Mouse (Mus musculus) megakaryocyte, embryonic 14.5 days (primary cell): ENCODE measurements around the gene Olfr726.

Experiments used
- FLI1 ChIP-seq: IDR thresholded peaks from 2 replicates; pipeline ENCODE4 v1.6.1; 2012; ENCODE audit warnings: low read length, inconsistent platforms, mixed read lengths
- GATA1 ChIP-seq: IDR thresholded peaks from 3 replicates; pipeline ENCODE4 v1.6.1; 2012; ENCODE audit warnings: mixed read lengths, low read length, inconsistent platforms, borderline replicate concordance

GRCm38 (mm10) chr14:50122886-50123285 is 32.1 kb upstream of the Olfr726 start, which contains the start of gene Olfr727:
- TF ChIP-seq GATA1, result no peak
- no peak for TF ChIP-seq FLI1
